Mouse (Mus musculus) ovary, adult 18-20 months (tissue): Measurements from ENCODE around the gene Sgpp1.

Experiments used
- DNase-seq: peaks from one replicate; pipeline ENCODE4 v3.0.0; 2022; ENCODE audit warnings: low spot score, mixed read lengths

The Sgpp1 gene

GRCm38 (mm10) chr12:75735246-75736200 is at the start of gene Sgpp1:
Gene Sgpp1 (minus strand): TSS chr12:75735729.
- DNase-seq: peak; percentile 68

GRCm38 (mm10) chr12:75784271-75784751 is 48.8 kb upstream of the Sgpp1 start:
- no peak for DNase-seq

GRCm38 (mm10) chr12:75781995-75782394 is 46.5 kb upstream of the Sgpp1 start:
- no peak for DNase-seq

GRCm38 (mm10) chr12:75781445-75781844 is 45.9 kb upstream of the Sgpp1 start:
- no peak for DNase-seq

GRCm38 (mm10) chr12:75772424-75773034 is 37.0 kb upstream of the Sgpp1 start:
- no peak for DNase-seq

GRCm38 (mm10) chr12:75771410-75771809 is 35.9 kb upstream of the Sgpp1 start:
- DNase-seq: no peak

- no peak for DNase-seq
Observed at GRCm38 (mm10) chr12:75766885-75767317, 31.4 kb upstream of the Sgpp1 start.

GRCm38 (mm10) chr12:75766395-75766794 is 30.9 kb upstream of the Sgpp1 start:
- DNase-seq: no peak

- no peak for DNase-seq
Observed at GRCm38 (mm10) chr12:75765751-75766150, 30.2 kb upstream of the Sgpp1 start.

- DNase-seq: no peak
Observed at GRCm38 (mm10) chr12:75756387-75756786, 20.9 kb upstream of the Sgpp1 start.

GRCm38 (mm10) chr12:75753730-75754129 is 18.2 kb upstream of the Sgpp1 start:
- DNase-seq: no peak

- no peak for DNase-seq
Observed at GRCm38 (mm10) chr12:75752077-75752476, 16.5 kb upstream of the Sgpp1 start.

GRCm38 (mm10) chr12:75748574-75748973 is 13.0 kb upstream of the Sgpp1 start:
- DNase-seq: no peak

- no peak for DNase-seq
Observed at GRCm38 (mm10) chr12:75745697-75746290, 10.3 kb upstream of the Sgpp1 start.

- no peak for DNase-seq
Observed at GRCm38 (mm10) chr12:75742101-75742500, 6.6 kb upstream of the Sgpp1 start.

- no peak for DNase-seq
Observed at GRCm38 (mm10) chr12:75741273-75741672, 5.7 kb upstream of the Sgpp1 start.

GRCm38 (mm10) chr12:75740451-75740850 is 4.9 kb upstream of the Sgpp1 start:
- no peak for DNase-seq

GRCm38 (mm10) chr12:75739611-75740010 is 4.1 kb upstream of the Sgpp1 start:
- no peak for DNase-seq

GRCm38 (mm10) chr12:75736296-75736695 is 767 bp upstream of the Sgpp1 start:
- no peak for DNase-seq

- no peak for DNase-seq
Observed at GRCm38 (mm10) chr12:75734891-75735245, 661 bp downstream of the Sgpp1 start.

- DNase-seq: no peak
Observed at GRCm38 (mm10) chr12:75734167-75734566, 1.4 kb downstream of the Sgpp1 start.

- DNase-seq: no peak
Observed at GRCm38 (mm10) chr12:75733331-75734070, 2.0 kb downstream of the Sgpp1 start.
